Mouse (Mus musculus) limb, embryonic 15.5 days (tissue): Measurements from ENCODE around the gene Aars2. TPM values are rescaled to one million over a fixed set of nuclear protein-coding genes. Genes with fewer than 3 reads are reported as not detected.
A peak's percentile ranks its signal among the peaks of the same experiment; 100 is the strongest.

Source experiments
- ATAC-seq: fragments of 200-750 bp; cut with Nextera tagmentation; 2 replicates; pipeline ENCODE4 v1.8.0; 2017; ENCODE audit warnings: low read depth, moderate TSS enrichment; ENCODE audit not compliant: insufficient number of reproducible peaks, low FRiP score, low TSS enrichment
- H3K27ac ChIP-seq: fragments of 300-500 bp; sonication (generic); 2 replicates; pipeline ENCODE4 v1.5.1; 2015; ENCODE audit warnings: moderate library complexity, mild to moderate bottlenecking, inconsistent platforms
- H3K27me3 ChIP-seq: fragments of 300-500 bp; sonication (generic); 2 replicates; pipeline ENCODE4 v1.6.1; 2015; ENCODE audit warnings: inconsistent platforms
- H3K36me3 ChIP-seq: fragments of 300-500 bp; sonication (generic); 2 replicates; pipeline ENCODE4 v1.6.1; 2015; ENCODE audit warnings: inconsistent platforms
- H3K4me1 ChIP-seq: fragments of 300-500 bp; sonication (generic); 2 replicates; pipeline ENCODE4 v1.6.1; 2015; ENCODE audit warnings: inconsistent platforms
- H3K4me2 ChIP-seq: fragments of 300-500 bp; sonication (generic); 2 replicates; pipeline ENCODE4 v1.6.1; 2015; ENCODE audit warnings: mild to moderate bottlenecking, inconsistent platforms
- H3K4me3 ChIP-seq: fragments of 300-500 bp; sonication (generic); 2 replicates; pipeline ENCODE4 v1.5.1; 2015; ENCODE audit warnings: mild to moderate bottlenecking, inconsistent platforms
- H3K9ac ChIP-seq: fragments of 300-500 bp; sonication (generic); 2 replicates; pipeline ENCODE4 v1.6.1; 2015; ENCODE audit warnings: inconsistent platforms
- H3K9me3 ChIP-seq: fragments of 300-500 bp; sonication (generic); 2 replicates; pipeline ENCODE4 v1.6.1; 2016; ENCODE audit warnings: inconsistent platforms
- WGBS: fragments of 180-500 bp; shearing (Covaris S2); methylation state at CpG from one replicate; pipeline ENCODE4 v1.1.7; 2015; 5-methylcytosine and 5-hydroxymethylcytosine counted together
- polyA plus RNA-seq: library from polyadenylated mRNA; unstranded; fragments of >200 nt; fragmentation: Nextera tagmentation; extraction: Ambion mirVana; gene quantifications from 2 replicates; pipeline ENCODE4 v1.2.1, GENCODE M21; 2015

Aars2 gene
- polyA plus RNA-seq: 14.7 and 16.5 TPM in 2 replicates

GRCm38 (mm10) chr17:45506700-45507189 is at the start of gene Aars2:
Gene Aars2 (plus strand): TSS chr17:45506841.
- Histone ChIP-seq H3K9me3 (no peaks in the 10 kb centered on the region), H3K4me1 (peaks cover 12% of the 10 kb centered on the region), H3K4me3 (peak within 1 kb of the TSS; percentile 93), H3K27ac (peak within 1 kb of the TSS; percentile 88), H3K9ac (peak within 1 kb of the TSS; percentile 89), H3K4me2 (peak within 1 kb of the TSS; percentile 48), H3K36me3 (peaks cover 30% of the 10 kb centered on the region), H3K27me3 (no peaks in the 10 kb centered on the region)
- ATAC-seq: peak; percentile 92
- under 1% methylated on average over 41 of the region's 42 CpGs for WGBS

- no peaks in the 10 kb centered on the region for H3K9me3 ChIP-seq
- H3K4me1 ChIP-seq: no peaks in the 10 kb centered on the region
- H3K4me2 ChIP-seq: no peak overlapping the region
- no peak for ATAC-seq
- WGBS: 88% methylated on average over 5 of the region's 5 CpGs
- H3K27me3 ChIP-seq: no peaks in the 10 kb centered on the region
- H3K27ac ChIP-seq: no peak overlapping the region
- H3K36me3 ChIP-seq: no peaks in the 10 kb centered on the region
- no peak overlapping the region for H3K4me3 ChIP-seq
- H3K9ac ChIP-seq: no peak overlapping the region
These were observed 49.2 kb upstream of the Aars2 start for GRCm38 (mm10) chr17:45457487-45457886.

- ATAC-seq: no peak
- no peaks in the 10 kb centered on the region for H3K27me3 ChIP-seq
These were observed 48.1 kb upstream of the Aars2 start for GRCm38 (mm10) chr17:45458516-45458915.

GRCm38 (mm10) chr17:45459062-45459461 is 47.6 kb upstream of the Aars2 start:
- H3K4me3 ChIP-seq: no peak overlapping the region
- WGBS: 87% methylated on average over 8 of the region's 8 CpGs
- no peak overlapping the region for H3K9ac ChIP-seq

More at GRCm38 (mm10) chr17:45458516-45458915, 48.1 kb upstream of the Aars2 start:
- Histone ChIP-seq H3K4me1 (no peaks in the 10 kb centered on the region), H3K9ac (no peak overlapping the region), H3K36me3 (no peaks in the 10 kb centered on the region), H3K9me3 (no peaks in the 10 kb centered on the region), H3K27ac (no peak overlapping the region), H3K4me3 (no peak overlapping the region), H3K4me2 (no peak overlapping the region)
- WGBS: 73% methylated on average over 4 of the region's 4 CpGs

GRCm38 (mm10) chr17:45462506-45462905 is 44.1 kb upstream of the Aars2 start:
- no peak overlapping the region for H3K27ac ChIP-seq
- H3K9ac ChIP-seq: no peak overlapping the region
- H3K36me3 ChIP-seq: no peaks in the 10 kb centered on the region
- 91% methylated on average over 4 of the region's 4 CpGs for WGBS
- no peaks in the 10 kb centered on the region for H3K4me1 ChIP-seq
- no peaks in the 10 kb centered on the region for H3K27me3 ChIP-seq
- H3K4me3 ChIP-seq: no peak overlapping the region
- no peak overlapping the region for H3K4me2 ChIP-seq
- no peaks in the 10 kb centered on the region for H3K9me3 ChIP-seq
- no peak for ATAC-seq

More at GRCm38 (mm10) chr17:45459062-45459461, 47.6 kb upstream of the Aars2 start:
- H3K36me3 ChIP-seq: no peaks in the 10 kb centered on the region
- no peak for ATAC-seq
- H3K4me1 ChIP-seq: no peaks in the 10 kb centered on the region
- no peak overlapping the region for H3K4me2 ChIP-seq
- H3K27me3 ChIP-seq: no peaks in the 10 kb centered on the region
- H3K9me3 ChIP-seq: no peaks in the 10 kb centered on the region
- H3K27ac ChIP-seq: no peak overlapping the region

GRCm38 (mm10) chr17:45464255-45464654 is 42.4 kb upstream of the Aars2 start:
- Histone ChIP-seq H3K27ac (no peak overlapping the region), H3K4me3 (no peak overlapping the region), H3K9ac (no peak overlapping the region), H3K36me3 (no peaks in the 10 kb centered on the region), H3K4me1 (no peaks in the 10 kb centered on the region), H3K9me3 (no peaks in the 10 kb centered on the region), H3K27me3 (no peaks in the 10 kb centered on the region), H3K4me2 (no peak overlapping the region)
- no peak for ATAC-seq
- WGBS: 82% methylated on average over 9 of the region's 9 CpGs

GRCm38 (mm10) chr17:45466701-45467100 is 39.9 kb upstream of the Aars2 start:
- H3K4me2 ChIP-seq: no peak overlapping the region
- H3K9ac ChIP-seq: no peak overlapping the region
- no peaks in the 10 kb centered on the region for H3K4me1 ChIP-seq
- H3K9me3 ChIP-seq: no peaks in the 10 kb centered on the region
- no peaks in the 10 kb centered on the region for H3K36me3 ChIP-seq
- no peak overlapping the region for H3K27ac ChIP-seq
- no peak overlapping the region for H3K4me3 ChIP-seq
- WGBS: 58% methylated on average over 2 of the region's 2 CpGs
- H3K27me3 ChIP-seq: no peaks in the 10 kb centered on the region
- no peak for ATAC-seq

GRCm38 (mm10) chr17:45468302-45468701 is 38.3 kb upstream of the Aars2 start:
- Histone ChIP-seq H3K27me3 (no peaks in the 10 kb centered on the region), H3K4me1 (no peaks in the 10 kb centered on the region), H3K27ac (no peak overlapping the region), H3K9ac (no peak overlapping the region), H3K9me3 (no peaks in the 10 kb centered on the region), H3K36me3 (no peaks in the 10 kb centered on the region), H3K4me3 (no peak overlapping the region), H3K4me2 (no peak overlapping the region)
- ATAC-seq: no peak
- WGBS: 80% methylated on average over 5 of the region's 5 CpGs

GRCm38 (mm10) chr17:45470726-45471125 is 35.9 kb upstream of the Aars2 start:
- no peak overlapping the region for H3K9ac ChIP-seq
- no peak overlapping the region for H3K4me2 ChIP-seq
- no peak overlapping the region for H3K4me3 ChIP-seq
- WGBS: 80% methylated on average over 7 of the region's 7 CpGs
- peaks cover 9% of the 10 kb centered on the region for H3K4me1 ChIP-seq
- H3K27me3 ChIP-seq: no peaks in the 10 kb centered on the region
- ATAC-seq: no peak
- no peak overlapping the region for H3K27ac ChIP-seq
- no peaks in the 10 kb centered on the region for H3K36me3 ChIP-seq
- H3K9me3 ChIP-seq: no peaks in the 10 kb centered on the region

- H3K27me3 ChIP-seq: peaks cover 14% of the 10 kb centered on the region
- no peak overlapping the region for H3K9ac ChIP-seq
- H3K4me3 ChIP-seq: no peak overlapping the region
- no peak for ATAC-seq
- H3K4me1 ChIP-seq: peaks cover 9% of the 10 kb centered on the region
- H3K27ac ChIP-seq: no peak overlapping the region
- H3K9me3 ChIP-seq: no peaks in the 10 kb centered on the region
- 76% methylated on average over 6 of the region's 6 CpGs for WGBS
- no peak overlapping the region for H3K4me2 ChIP-seq
- no peaks in the 10 kb centered on the region for H3K36me3 ChIP-seq
These were observed 33.0 kb upstream of the Aars2 start for GRCm38 (mm10) chr17:45473667-45474066.

- no peak for ATAC-seq
- Histone ChIP-seq H3K4me3 (peak overlapping the region; percentile 42), H3K27me3 (peaks cover 14% of the 10 kb centered on the region), H3K9me3 (no peaks in the 10 kb centered on the region), H3K4me1 (peaks cover 9% of the 10 kb centered on the region), H3K4me2 (peak overlapping the region; percentile 59), H3K27ac (no peak overlapping the region), H3K36me3 (no peaks in the 10 kb centered on the region), H3K9ac (no peak overlapping the region)
- WGBS: 68% methylated on average over 8 of the region's 8 CpGs
These were observed 32.5 kb upstream of the Aars2 start for GRCm38 (mm10) chr17:45474146-45474545.

- Histone ChIP-seq H3K27me3 (peaks cover 14% of the 10 kb centered on the region), H3K4me2 (peak within 1 kb of the TSS; percentile 59), H3K36me3 (no peaks in the 10 kb centered on the region), H3K9me3 (no peaks in the 10 kb centered on the region), H3K27ac (no peak within 1 kb of the TSS), H3K9ac (no peak within 1 kb of the TSS), H3K4me1 (peaks cover 9% of the 10 kb centered on the region), H3K4me3 (peak within 1 kb of the TSS; percentile 42)
- ATAC-seq: no peak; the same call in 1 of the 2 replicates
- WGBS: 6% methylated on average over 30 of the region's 30 CpGs
These were observed 31.8 kb upstream of the Aars2 start, which contains the start of gene Spats1 for GRCm38 (mm10) chr17:45474669-45475465. Gene Spats1 (minus strand): TSS chr17:45475415.
